Mouse (Mus musculus) embryonic facial prominence, embryonic 12.5 days (tissue): ENCODE measurements at regions not wholly inside any gene's neighbourhood (a gene's known extent, or its start where the extent isn't known, plus 50 kb on each side); places are given as distances from the start of the nearest gene placed in this dataset.
"Not testable (repeated sequence)": the region's sequence is repeated elsewhere in the genome, so short reads cannot be mapped to it uniquely, and the experiment has no call there.

Source experiments
- ATAC-seq: fragments of 200-750 bp; cut with Nextera tagmentation; 2 replicates; pipeline ENCODE4 v1.8.0; 2017; ENCODE audit not compliant: insufficient number of reproducible peaks, insufficient read depth, low FRiP score, low TSS enrichment
- H3K27ac ChIP-seq: fragments of 300-500 bp; sonication (generic); 2 replicates; pipeline ENCODE4 v1.5.1; 2016; ENCODE audit warnings: mild to moderate bottlenecking
- H3K27me3 ChIP-seq: fragments of 300-500 bp; sonication (generic); 2 replicates; pipeline ENCODE4 v1.6.1; 2016; ENCODE audit warnings: mild to moderate bottlenecking, moderate library complexity
- H3K36me3 ChIP-seq: fragments of 300-500 bp; sonication (generic); 2 replicates; pipeline ENCODE4 v1.6.1; 2016; ENCODE audit warnings: mild to moderate bottlenecking
- H3K4me1 ChIP-seq: fragments of 300-500 bp; sonication (generic); 2 replicates; pipeline ENCODE4 v1.6.1; 2016
- H3K4me2 ChIP-seq: fragments of 300-500 bp; sonication (generic); replicated peaks from 2 replicates; pipeline ENCODE4 v1.6.1; 2016; ENCODE audit warnings: mild to moderate bottlenecking, moderate library complexity
- H3K4me3 ChIP-seq: fragments of 300-500 bp; sonication (generic); 2 replicates; pipeline ENCODE4 v1.5.1; 2016; ENCODE audit warnings: mild to moderate bottlenecking
- H3K9ac ChIP-seq: fragments of 300-500 bp; sonication (generic); 2 replicates; pipeline ENCODE4 v1.6.1; 2016; ENCODE audit warnings: mild to moderate bottlenecking, moderate library complexity
- H3K9me3 ChIP-seq: fragments of 300-500 bp; sonication (generic); 2 replicates; pipeline ENCODE4 v1.6.1; 2016; ENCODE audit warnings: mild to moderate bottlenecking, moderate library complexity
- WGBS: fragments of 180-500 bp; shearing (Covaris S2); methylation state at CpG from one replicate; pipeline ENCODE4 v1.1.7; 2016; 5-methylcytosine and 5-hydroxymethylcytosine counted together

- Histone ChIP-seq H3K4me2 (no peak overlapping the region), H3K9me3 (no peaks in the 10 kb centered on the region), H3K36me3 (no peaks in the 10 kb centered on the region), H3K9ac (no peak overlapping the region), H3K27ac (no peak overlapping the region), H3K4me1 (no peaks in the 10 kb centered on the region), H3K27me3 (no peaks in the 10 kb centered on the region), H3K4me3 (no peak overlapping the region)
- no peak for ATAC-seq
- 82% methylated on average over 2 of the region's 2 CpGs for WGBS
These were observed 119.2 kb upstream of the Cdyl start for GRCm38 (mm10) chr13:35540433-35540832.

GRCm38 (mm10) chr13:35541053-35541452 is 118.6 kb upstream of the Cdyl start:
- no peak overlapping the region for H3K4me3 ChIP-seq
- no peaks in the 10 kb centered on the region for H3K36me3 ChIP-seq
- H3K4me2 ChIP-seq = no peak overlapping the region
- H3K9ac ChIP-seq = no peak overlapping the region
- no peak overlapping the region for H3K27ac ChIP-seq
- ATAC-seq = no peak
- WGBS = 74% methylated on average over 6 of the region's 6 CpGs
- H3K27me3 ChIP-seq = no peaks in the 10 kb centered on the region
- no peaks in the 10 kb centered on the region for H3K4me1 ChIP-seq
- no peaks in the 10 kb centered on the region for H3K9me3 ChIP-seq

GRCm38 (mm10) chr13:35564006-35564405 is 95.6 kb upstream of the Cdyl start:
- ATAC-seq = no peak
- Histone ChIP-seq H3K27ac (no peak overlapping the region), H3K36me3 (no peaks in the 10 kb centered on the region), H3K4me2 (no peak overlapping the region), H3K4me1 (no peaks in the 10 kb centered on the region), H3K9ac (no peak overlapping the region), H3K9me3 (no peaks in the 10 kb centered on the region), H3K27me3 (no peaks in the 10 kb centered on the region), H3K4me3 (no peak overlapping the region)
- 46% methylated on average over 1 of the region's 1 CpGs for WGBS

- no peaks in the 10 kb centered on the region for H3K36me3 ChIP-seq
- no peak for ATAC-seq
- H3K9ac ChIP-seq = no peak overlapping the region
- H3K4me2 ChIP-seq = no peak overlapping the region
- H3K4me1 ChIP-seq = no peaks in the 10 kb centered on the region
- H3K9me3 ChIP-seq = no peaks in the 10 kb centered on the region
- WGBS = 14% methylated on average over 3 of the region's 3 CpGs
- H3K27ac ChIP-seq = no peak overlapping the region
- no peak overlapping the region for H3K4me3 ChIP-seq
- no peaks in the 10 kb centered on the region for H3K27me3 ChIP-seq
These were observed 78.0 kb upstream of the Cdyl start for GRCm38 (mm10) chr13:35581616-35582015.

- Histone ChIP-seq H3K9me3 (no peaks in the 10 kb centered on the region), H3K4me3 (no peak overlapping the region), H3K27me3 (no peaks in the 10 kb centered on the region), H3K27ac (no peak overlapping the region), H3K36me3 (no peaks in the 10 kb centered on the region), H3K4me2 (no peak overlapping the region), H3K9ac (no peak overlapping the region), H3K4me1 (no peaks in the 10 kb centered on the region)
- 95% methylated on average over 5 of the region's 5 CpGs for WGBS
- no peak for ATAC-seq
These were observed 61.6 kb upstream of the Cdyl start for GRCm38 (mm10) chr13:35598003-35598402.

- no peak overlapping the region for H3K9ac ChIP-seq
- no peak overlapping the region for H3K4me2 ChIP-seq
- no peaks in the 10 kb centered on the region for H3K4me1 ChIP-seq
- H3K27me3 ChIP-seq = no peaks in the 10 kb centered on the region
- 89% methylated on average over 2 of the region's 2 CpGs for WGBS
- no peak overlapping the region for H3K4me3 ChIP-seq
- H3K27ac ChIP-seq = no peak overlapping the region
- H3K36me3 ChIP-seq = no peaks in the 10 kb centered on the region
- H3K9me3 ChIP-seq = no peaks in the 10 kb centered on the region
- no peak for ATAC-seq
These were observed 58.0 kb upstream of the Cdyl start for GRCm38 (mm10) chr13:35601560-35602135.

GRCm38 (mm10) chr13:35603080-35603479 is 56.6 kb upstream of the Cdyl start:
- H3K4me3 ChIP-seq = no peak overlapping the region
- no peak overlapping the region for H3K9ac ChIP-seq
- ATAC-seq = no peak
- no peaks in the 10 kb centered on the region for H3K9me3 ChIP-seq
- H3K27me3 ChIP-seq = no peaks in the 10 kb centered on the region
- H3K27ac ChIP-seq = no peak overlapping the region
- H3K4me1 ChIP-seq = no peaks in the 10 kb centered on the region
- 90% methylated on average over 5 of the region's 5 CpGs for WGBS
- H3K4me2 ChIP-seq = no peak overlapping the region
- no peaks in the 10 kb centered on the region for H3K36me3 ChIP-seq

GRCm38 (mm10) chr13:35604061-35604460 is 55.6 kb upstream of the Cdyl start:
- no peaks in the 10 kb centered on the region for H3K4me1 ChIP-seq
- no peak overlapping the region for H3K9ac ChIP-seq
- no peaks in the 10 kb centered on the region for H3K36me3 ChIP-seq
- no peaks in the 10 kb centered on the region for H3K9me3 ChIP-seq
- 60% methylated on average over 1 of the region's 1 CpGs for whole genome bisulfite sequencing
- H3K4me3 ChIP-seq = no peak overlapping the region
- H3K27ac ChIP-seq = no peak overlapping the region
- H3K27me3 ChIP-seq = no peaks in the 10 kb centered on the region
- ATAC-seq = no peak
- no peak overlapping the region for H3K4me2 ChIP-seq

- H3K4me2 ChIP-seq = no peak overlapping the region
- ATAC-seq = no peak
- WGBS = 97% methylated on average over 3 of the region's 3 CpGs
- H3K27me3 ChIP-seq = no peaks in the 10 kb centered on the region
- no peaks in the 10 kb centered on the region for H3K36me3 ChIP-seq
- no peak overlapping the region for H3K4me3 ChIP-seq
- no peak overlapping the region for H3K27ac ChIP-seq
- no peak overlapping the region for H3K9ac ChIP-seq
- no peaks in the 10 kb centered on the region for H3K9me3 ChIP-seq
- no peaks in the 10 kb centered on the region for H3K4me1 ChIP-seq
These were observed 54.9 kb upstream of the Cdyl start for GRCm38 (mm10) chr13:35604765-35605164.

- not testable (repeated sequence) for H3K4me3 ChIP-seq, H3K27ac ChIP-seq, H3K4me1 ChIP-seq, H3K9me3 ChIP-seq, H3K27me3 ChIP-seq, ATAC-seq, H3K4me2 ChIP-seq, H3K9ac ChIP-seq, H3K36me3 ChIP-seq
- 84% methylated on average over 5 of the region's 5 CpGs for WGBS
These were observed 52.6 kb upstream of the Cdyl start for GRCm38 (mm10) chr13:35606857-35607561.

- Histone ChIP-seq H3K36me3 (no peaks in the 10 kb centered on the region), H3K27me3 (no peaks in the 10 kb centered on the region), H3K9me3 (no peaks in the 10 kb centered on the region), H3K4me3 (no peak overlapping the region), H3K27ac (no peak overlapping the region), H3K4me2 (no peak overlapping the region), H3K9ac (no peak overlapping the region), H3K4me1 (no peaks in the 10 kb centered on the region)
- WGBS = 91% methylated on average over 2 of the region's 2 CpGs
- ATAC-seq = no peak
These were observed 51.9 kb upstream of the Cdyl start for GRCm38 (mm10) chr13:35607710-35608109.
